16 mouse cellular contexts compared by ENCODE assay signal in the genomic region with DNA sequence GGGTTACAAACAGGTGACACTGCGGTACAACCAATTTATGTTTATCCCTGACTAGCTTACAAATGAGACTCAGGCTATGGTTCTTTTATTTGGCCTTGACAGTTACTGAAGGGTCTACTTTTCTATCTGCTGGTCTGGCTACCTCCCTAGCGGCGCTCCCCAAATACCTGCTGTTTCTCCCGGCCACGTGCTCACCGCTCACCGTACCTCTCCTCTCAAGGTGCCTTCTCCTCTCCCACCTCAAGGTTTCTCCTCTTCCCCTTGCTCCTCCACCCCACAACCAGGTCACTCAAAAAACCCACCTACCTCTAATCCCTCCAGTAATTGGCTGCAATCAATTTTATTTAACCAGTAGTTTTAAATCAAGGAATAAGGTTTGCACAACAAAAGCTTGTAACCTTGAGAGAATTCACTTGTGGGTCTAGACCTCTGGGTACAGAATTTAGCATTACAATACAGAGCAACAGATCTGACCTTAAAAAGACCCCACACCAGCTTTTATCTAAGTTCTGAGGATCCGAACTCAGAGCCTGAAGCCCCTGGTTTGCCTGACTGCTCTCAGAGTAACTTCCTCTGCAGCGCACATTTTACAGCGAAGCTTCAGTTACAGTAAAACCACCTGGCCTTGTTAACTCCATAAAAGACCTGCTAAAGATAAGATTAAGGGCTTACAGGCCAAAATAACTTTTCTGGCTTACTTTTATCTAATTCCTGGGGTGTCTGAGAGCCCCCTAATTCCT. TPM values are rescaled to one million over a fixed set of nuclear protein-coding genes. Genes with fewer than 3 reads are reported as not detected.
DNase-seq lines count a peak whose midpoint lies in the region; ATAC-seq and TF ChIP-seq lines count a peak whose summit lies in the region.
"Had no signal": no experiment of that assay in that cellular context is flagged by ENCODE, and none has a peak within 500 bp of the region (broad histone marks: within the 10 kb centered on the region; RNA-seq: fewer than 3 reads in every experiment).

No protein-coding gene starts in this region.

- H3K4me3 ChIP-seq in heart, embryonic 13.5 days = no peak overlapping the region
- peak overlapping the region; percentile 89 for H3K4me3 ChIP-seq in ES-Bruce4 (ENCODE audit: low read depth, low read length)
- H3K4me3 ChIP-seq in hindbrain, embryonic 14.5 days (replicated peaks; ENCODE audit: low read length) = no peak overlapping the region
- H3K4me3 ChIP-seq: embryonic facial prominence, embryonic 13.5 days; forebrain, embryonic 12.5 days; hindbrain, embryonic 13.5 days had no signal

- no peak for DNase-seq in heart, adult 18-20 months
- DNase-seq in R1 (ENCODE audit: low read depth, low spot score) = peak; percentile 97
- DNase-seq in Muller cell, postnatal 12 days (ENCODE audit: inconsistent ontology term) = no peak
- no peak for DNase-seq in hindbrain, embryonic 14.5 days (ENCODE audit: low spot score)
- DNase-seq in thymus, postnatal 4 days = no peak
- DNase-seq: adrenal gland, postnatal 14 days; cerebellum, adult 11-12 months; gastrocnemius, postnatal 10 days; kidney, adult 11 months had no signal

- H3K27me3 ChIP-seq in heart, embryonic 13.5 days (replicated peaks) = no peaks in the 10 kb centered on the region
- no peaks in the 10 kb centered on the region for H3K27me3 ChIP-seq in ES-Bruce4 (ENCODE audit: control insufficient read depth, insufficient read depth, low read length, poor library complexity, severe bottlenecking)
- no peaks in the 10 kb centered on the region for H3K27me3 ChIP-seq in hindbrain, embryonic 14.5 days (ENCODE audit: control insufficient read depth, insufficient read depth, low read length)
- H3K27me3 ChIP-seq: embryonic facial prominence, embryonic 13.5 days; forebrain, embryonic 12.5 days; hindbrain, embryonic 13.5 days had no signal

- H3K4me1 ChIP-seq in heart, embryonic 13.5 days = peaks cover 42% of the 10 kb centered on the region
- H3K4me1 ChIP-seq in ES-Bruce4 (ENCODE audit: control insufficient read depth, insufficient read depth, low read length) = no peaks in the 10 kb centered on the region
- no peaks in the 10 kb centered on the region for H3K4me1 ChIP-seq in hindbrain, embryonic 14.5 days (replicated peaks; ENCODE audit: control insufficient read depth, insufficient read depth, low read length)

- no peaks in the 10 kb centered on the region for H3K36me3 ChIP-seq in heart, embryonic 13.5 days
- H3K36me3 ChIP-seq in ES-Bruce4 (ENCODE audit: control insufficient read depth, insufficient read depth, low read length, poor library complexity, severe bottlenecking) = no peaks in the 10 kb centered on the region
- H3K36me3 ChIP-seq in hindbrain, embryonic 14.5 days (replicated peaks; ENCODE audit: control insufficient read depth, insufficient read depth) = no peaks in the 10 kb centered on the region
- H3K36me3 ChIP-seq: embryonic facial prominence, embryonic 13.5 days; forebrain, embryonic 12.5 days; hindbrain, embryonic 13.5 days had no signal

- TF ChIP-seq CTCF in ES-Bruce4 (IDR thresholded peaks at IDR 0.05; ENCODE audit: low read depth, low read length) = no peak

- 82% methylated on average over 10 of the region's 10 CpGs for WGBS in heart, embryonic 13.5 days
- 88% methylated on average over 10 of the region's 10 CpGs for WGBS in hindbrain, embryonic 14.5 days

- no peak for TF ChIP-seq POLR2A in ES-Bruce4 (IDR thresholded peaks at IDR 0.05; ENCODE audit: insufficient read depth, low read length)

- ATAC-seq in heart, embryonic 13.5 days (ENCODE audit: extremely low read depth, insufficient number of reproducible peaks, low FRiP score, low TSS enrichment) = no peak
- no peak for ATAC-seq in hindbrain, embryonic 14.5 days (ENCODE audit: low FRiP score)
- ATAC-seq: activated CD4-positive, CD25-positive, alpha-beta regulatory T cell, adult 4 months; forebrain, embryonic 16.5 days had no signal

- H3K4me2 ChIP-seq in heart, embryonic 13.5 days = no peak overlapping the region
- H3K4me2 ChIP-seq in hindbrain, embryonic 14.5 days (replicated peaks) = no peak overlapping the region
- H3K4me2 ChIP-seq: embryonic facial prominence, embryonic 13.5 days; forebrain, embryonic 12.5 days had no signal

- H3K9me3 ChIP-seq in heart, embryonic 13.5 days = no peaks in the 10 kb centered on the region
- no peaks in the 10 kb centered on the region for H3K9me3 ChIP-seq in ES-Bruce4 (replicated peaks; ENCODE audit: control insufficient read depth, insufficient read depth, low read length, poor library complexity, severe bottlenecking)
- H3K9me3 ChIP-seq in hindbrain, embryonic 14.5 days (ENCODE audit: control insufficient read depth, low read length) = no peaks in the 10 kb centered on the region
- H3K9me3 ChIP-seq: embryonic facial prominence, embryonic 13.5 days; forebrain, embryonic 12.5 days; hindbrain, embryonic 13.5 days had no signal

- 0 out of 2 replicates have a peak overlapping the region, but pooled peaks have one; percentile 53 for H3K27ac ChIP-seq in heart, embryonic 13.5 days (replicated peaks)
- H3K27ac ChIP-seq in ES-Bruce4 (ENCODE audit: insufficient read depth, low read length) = peak overlapping the region; percentile 98
- no peak overlapping the region for H3K27ac ChIP-seq in hindbrain, embryonic 14.5 days
- H3K27ac ChIP-seq: embryonic facial prominence, embryonic 13.5 days; forebrain, embryonic 12.5 days; hindbrain, embryonic 13.5 days had no signal

- TF ChIP-seq EP300 in ES-Bruce4 (IDR thresholded peaks at IDR 0.05; ENCODE audit: insufficient read depth, low read depth, low read length) = peak; percentile 93

- H3K9ac ChIP-seq in heart, embryonic 13.5 days = no peak overlapping the region
- peak overlapping the region; percentile 88 for H3K9ac ChIP-seq in ES-Bruce4 (ENCODE audit: low read depth, poor library complexity, severe bottlenecking)
- no peak overlapping the region for H3K9ac ChIP-seq in hindbrain, embryonic 14.5 days
- H3K9ac ChIP-seq: embryonic facial prominence, embryonic 13.5 days; forebrain, embryonic 12.5 days; hindbrain, embryonic 13.5 days had no signal

RNA-seq across cellular contexts. Expression of gene Pecam1, which starts 26.1 kb away (rescaled TPM):
- 60.7 and 61.4 TPM in 2 replicates for polyA plus RNA-seq in heart, embryonic 13.5 days (2015; fragmentation: Nextera tagmentation; extraction: Ambion mirVana)
- 100 to 1,000 TPM in 1 of 2 experiments, 10 to 100 TPM in 1; 91.5 to 105 TPM for total RNA-seq in heart, adult 18-20 months (2021)
- polyA plus RNA-seq in ES-Bruce4 (2011; ENCODE audit: insufficient read depth, insufficient read length, low read depth, missing spikeins) = 21.6 and 24.3 TPM in 2 replicates
- 16.0 and 16.9 TPM in 2 replicates for polyA plus RNA-seq in hindbrain, embryonic 14.5 days (2014; fragmentation: Nextera tagmentation; extraction: Ambion mirVana)

RNA-seq across cellular contexts. Expression of gene Milr1, which starts 26.7 kb away (rescaled TPM):
- polyA plus RNA-seq in heart, embryonic 13.5 days (2015; fragmentation: Nextera tagmentation; extraction: Ambion mirVana) = 1.5 and 1.9 TPM in 2 replicates
- 1 to 10 TPM in 1 of 2 experiments, under 1 TPM in 1; 0.54 to 1.7 TPM for total RNA-seq in heart, adult 18-20 months (2021)
- 0.40 and 1.2 TPM in 2 replicates for polyA plus RNA-seq in ES-Bruce4 (2011; ENCODE audit: insufficient read depth, insufficient read length, low read depth, missing spikeins)
- 0.74 and 0.79 TPM in 2 replicates for polyA plus RNA-seq in hindbrain, embryonic 14.5 days (2014; fragmentation: Nextera tagmentation; extraction: Ambion mirVana)

RNA-seq across cellular contexts. Expression of gene Polg2, which starts 55.0 kb away (rescaled TPM):
- polyA plus RNA-seq in heart, embryonic 13.5 days (2015; fragmentation: Nextera tagmentation; extraction: Ambion mirVana) = 6.1 and 6.5 TPM in 2 replicates
- total RNA-seq in heart, adult 18-20 months (2021) = 1 to 10 TPM; 3.5 to 4.6 TPM
- 11.9 and 12.3 TPM in 2 replicates for polyA plus RNA-seq in ES-Bruce4 (2011; ENCODE audit: insufficient read depth, insufficient read length, low read depth, missing spikeins)
- 8.6 and 9.7 TPM in 2 replicates for polyA plus RNA-seq in hindbrain, embryonic 14.5 days (2014; fragmentation: Nextera tagmentation; extraction: Ambion mirVana)
